Mouse (Mus musculus): ENCODE data around the gene Mfsd12. TPM values are rescaled to one million over a fixed set of nuclear protein-coding genes. Genes with fewer than 3 reads are reported as not detected.

The Mfsd12 gene
- polyA plus RNA-seq, 1 experiment from 2014 or later = 6.9 TPM

GRCm38 (mm10) chr10:81379809-81380378 is 22.6 kb downstream of the Mfsd12 start:
- DNase-seq (ENCODE audit: low spot score) (no peak), ATAC-seq (replicated peaks; ENCODE audit: low FRiP score, low TSS enrichment, low read depth) (no peak)
- no peak overlapping the region for H3K4me2 ChIP-seq (ENCODE audit: low read length)
- H3K27ac ChIP-seq (ENCODE audit: low read depth) = no peak overlapping the region
- H3K4me3 ChIP-seq (ENCODE audit: low read depth, low read length) = no peak overlapping the region
- H3K4me1 ChIP-seq (replicated peaks; ENCODE audit: control insufficient read depth, insufficient read depth, low read length) = peaks cover 16% of the 10 kb centered on the region
- H3K9me3 ChIP-seq (ENCODE audit: control insufficient read depth, low read length) = no peaks in the 10 kb centered on the region
- no peaks in the 10 kb centered on the region for H3K27me3 ChIP-seq (replicated peaks; ENCODE audit: control insufficient read depth, insufficient read depth, low read length)
- peaks cover 8% of the 10 kb centered on the region for H3K36me3 ChIP-seq (ENCODE audit: control insufficient read depth, insufficient read depth, low read length)
- WGBS = 86% methylated on average over 6 of the region's 6 CpGs
- no peak overlapping the region for H3K9ac ChIP-seq (ENCODE audit: low read length)

- ATAC-seq (replicated peaks; ENCODE audit: low FRiP score, low TSS enrichment, low read depth) = no peak
- H3K27me3 ChIP-seq (replicated peaks; ENCODE audit: control insufficient read depth, insufficient read depth, low read length) = no peaks in the 10 kb centered on the region
- H3K4me1 ChIP-seq (replicated peaks; ENCODE audit: control insufficient read depth, insufficient read depth, low read length) = peaks cover 16% of the 10 kb centered on the region
- H3K4me3 ChIP-seq (ENCODE audit: low read depth, low read length) = no peak overlapping the region
- no peak overlapping the region for H3K27ac ChIP-seq (ENCODE audit: low read depth)
- DNase-seq (ENCODE audit: low spot score) = peak; percentile 58
- no peaks in the 10 kb centered on the region for H3K9me3 ChIP-seq (ENCODE audit: control insufficient read depth, low read length)
- no peak overlapping the region for H3K9ac ChIP-seq (ENCODE audit: low read length)
- peaks cover 12% of the 10 kb centered on the region for H3K36me3 ChIP-seq (ENCODE audit: control insufficient read depth, insufficient read depth, low read length)
- 68% methylated on average over 5 of the region's 5 CpGs for WGBS
- H3K4me2 ChIP-seq (ENCODE audit: low read length) = no peak overlapping the region
Measured at GRCm38 (mm10) chr10:81382039-81382438, 24.7 kb downstream of the Mfsd12 start.

GRCm38 (mm10) chr10:81383802-81384604 is 26.7 kb downstream of the Mfsd12 start, which contains the start of the genes Dohh and Gm48551:
Gene Dohh (plus strand): TSS chr10:81384428.
Gene Gm48551 (plus strand): TSS chr10:81384466.
- H3K27ac ChIP-seq (ENCODE audit: low read depth) = peak within 1 kb of the TSS; percentile 85
- DNase-seq (ENCODE audit: low spot score) = peak; percentile 100
- peak within 1 kb of the TSS; percentile 96 for H3K4me2 ChIP-seq (ENCODE audit: low read length)
- no peaks in the 10 kb centered on the region for H3K27me3 ChIP-seq (replicated peaks; ENCODE audit: control insufficient read depth, insufficient read depth, low read length)
- H3K9me3 ChIP-seq (ENCODE audit: control insufficient read depth, low read length) = no peaks in the 10 kb centered on the region
- peak; percentile 91 for ATAC-seq (replicated peaks; ENCODE audit: low FRiP score, low TSS enrichment, low read depth)
- H3K4me1 ChIP-seq (replicated peaks; ENCODE audit: control insufficient read depth, insufficient read depth, low read length) = peaks cover 10% of the 10 kb centered on the region
- WGBS = 4% methylated on average over 51 of the region's 54 CpGs
- H3K36me3 ChIP-seq (ENCODE audit: control insufficient read depth, insufficient read depth, low read length) = peaks cover 32% of the 10 kb centered on the region
- H3K9ac ChIP-seq (ENCODE audit: low read length) = peak within 1 kb of the TSS; percentile 87
- peak within 1 kb of the TSS; percentile 97 for H3K4me3 ChIP-seq (ENCODE audit: low read depth, low read length)

GRCm38 (mm10) chr10:81384605-81384982 is 27.3 kb downstream of the Mfsd12 start:
- peak overlapping the region; percentile 96 for H3K4me2 ChIP-seq (ENCODE audit: low read length)
- DNase-seq (ENCODE audit: low spot score) = no peak
- no peaks in the 10 kb centered on the region for H3K27me3 ChIP-seq (replicated peaks; ENCODE audit: control insufficient read depth, insufficient read depth, low read length)
- H3K4me3 ChIP-seq (ENCODE audit: low read depth, low read length) = peak overlapping the region; percentile 97
- peak overlapping the region; percentile 85 for H3K27ac ChIP-seq (ENCODE audit: low read depth)
- H3K36me3 ChIP-seq (ENCODE audit: control insufficient read depth, insufficient read depth, low read length) = peaks cover 32% of the 10 kb centered on the region
- WGBS = under 1% methylated on average over 19 of the region's 19 CpGs
- H3K9ac ChIP-seq (ENCODE audit: low read length) = peak overlapping the region; percentile 87
- peaks cover 14% of the 10 kb centered on the region for H3K4me1 ChIP-seq (replicated peaks; ENCODE audit: control insufficient read depth, insufficient read depth, low read length)
- peak; percentile 12; the same call in 1 of the 2 replicates for ATAC-seq (replicated peaks; ENCODE audit: low FRiP score, low TSS enrichment, low read depth)
- no peaks in the 10 kb centered on the region for H3K9me3 ChIP-seq (ENCODE audit: control insufficient read depth, low read length)

- Histone ChIP-seq H3K9ac (ENCODE audit: low read length) (0 out of 2 replicates have a peak overlapping the region, but pooled peaks have one; percentile 87), H3K36me3 (ENCODE audit: control insufficient read depth, insufficient read depth, low read length) (peaks cover 32% of the 10 kb centered on the region), H3K9me3 (ENCODE audit: control insufficient read depth, low read length) (no peaks in the 10 kb centered on the region)
Measured at GRCm38 (mm10) chr10:81385603-81386306, 28.5 kb downstream of the Mfsd12 start.

GRCm38 (mm10) chr10:81387716-81388115 is 30.4 kb downstream of the Mfsd12 start:
- H3K9ac ChIP-seq (ENCODE audit: low read length) = no peak overlapping the region
- no peak for ATAC-seq (replicated peaks; ENCODE audit: low FRiP score, low TSS enrichment, low read depth)
- peaks cover 18% of the 10 kb centered on the region for H3K4me1 ChIP-seq (replicated peaks; ENCODE audit: control insufficient read depth, insufficient read depth, low read length)
- DNase-seq (ENCODE audit: low spot score) = no peak
- H3K27ac ChIP-seq (ENCODE audit: low read depth) = no peak overlapping the region
- H3K4me3 ChIP-seq (ENCODE audit: low read depth, low read length) = no peak overlapping the region
- H3K27me3 ChIP-seq (replicated peaks; ENCODE audit: control insufficient read depth, insufficient read depth, low read length) = no peaks in the 10 kb centered on the region
- no peak overlapping the region for H3K4me2 ChIP-seq (ENCODE audit: low read length)
- no peaks in the 10 kb centered on the region for H3K9me3 ChIP-seq (ENCODE audit: control insufficient read depth, low read length)
- H3K36me3 ChIP-seq (ENCODE audit: control insufficient read depth, insufficient read depth, low read length) = peaks cover 32% of the 10 kb centered on the region
- WGBS = 94% methylated on average over 20 of the region's 20 CpGs

More at GRCm38 (mm10) chr10:81385603-81386306, 28.5 kb downstream of the Mfsd12 start:
- WGBS = 70% methylated on average over 22 of the region's 22 CpGs
- ATAC-seq (replicated peaks; ENCODE audit: low FRiP score, low TSS enrichment, low read depth) (no peak), DNase-seq (ENCODE audit: low spot score) (no peak)
- H3K4me1 ChIP-seq (replicated peaks; ENCODE audit: control insufficient read depth, insufficient read depth, low read length) = peaks cover 14% of the 10 kb centered on the region
- H3K27ac ChIP-seq (ENCODE audit: low read depth) = no peak overlapping the region
- no peaks in the 10 kb centered on the region for H3K27me3 ChIP-seq (replicated peaks; ENCODE audit: control insufficient read depth, insufficient read depth, low read length)
- H3K4me3 ChIP-seq (ENCODE audit: low read depth, low read length) = 0 out of 2 replicates have a peak overlapping the region, but pooled peaks have one; percentile 97
- peak overlapping the region; percentile 96 for H3K4me2 ChIP-seq (ENCODE audit: low read length)

- no peaks in the 10 kb centered on the region for H3K9me3 ChIP-seq (ENCODE audit: control insufficient read depth, low read length)
- H3K27ac ChIP-seq (ENCODE audit: low read depth) = no peak within 1 kb of the TSS
- no peak for DNase-seq (ENCODE audit: low spot score)
- no peaks in the 10 kb centered on the region for H3K27me3 ChIP-seq (replicated peaks; ENCODE audit: control insufficient read depth, insufficient read depth, low read length)
- WGBS = 50% methylated on average over 5 of the region's 5 CpGs
- H3K4me3 ChIP-seq (ENCODE audit: low read depth, low read length) = no peak within 1 kb of the TSS
- no peak for ATAC-seq (replicated peaks; ENCODE audit: low FRiP score, low TSS enrichment, low read depth)
- H3K36me3 ChIP-seq (ENCODE audit: control insufficient read depth, insufficient read depth, low read length) = peaks cover 32% of the 10 kb centered on the region
- peaks cover 26% of the 10 kb centered on the region for H3K4me1 ChIP-seq (replicated peaks; ENCODE audit: control insufficient read depth, insufficient read depth, low read length)
- H3K9ac ChIP-seq (ENCODE audit: low read length) = no peak within 1 kb of the TSS
- H3K4me2 ChIP-seq (ENCODE audit: low read length) = no peak within 1 kb of the TSS
Measured at GRCm38 (mm10) chr10:81388505-81389055, 31.3 kb downstream of the Mfsd12 start, which contains the start of gene Gm48552. Gene Gm48552 (plus strand): TSS chr10:81389005.

- WGBS = 55% methylated on average over 3 of the region's 3 CpGs
- Histone ChIP-seq H3K9ac (ENCODE audit: low read length) (no peak overlapping the region), H3K27ac (ENCODE audit: low read depth) (no peak overlapping the region), H3K27me3 (replicated peaks; ENCODE audit: control insufficient read depth, insufficient read depth, low read length) (no peaks in the 10 kb centered on the region), H3K4me2 (ENCODE audit: low read length) (no peak overlapping the region), H3K4me3 (ENCODE audit: low read depth, low read length) (no peak overlapping the region), H3K36me3 (ENCODE audit: control insufficient read depth, insufficient read depth, low read length) (peaks cover 32% of the 10 kb centered on the region), H3K4me1 (replicated peaks; ENCODE audit: control insufficient read depth, insufficient read depth, low read length) (peaks cover 30% of the 10 kb centered on the region), H3K9me3 (ENCODE audit: control insufficient read depth, low read length) (no peaks in the 10 kb centered on the region)
- ATAC-seq (replicated peaks; ENCODE audit: low FRiP score, low TSS enrichment, low read depth) (no peak), DNase-seq (ENCODE audit: low spot score) (no peak)
Measured at GRCm38 (mm10) chr10:81389373-81389772, 32.1 kb downstream of the Mfsd12 start.

All from intestine, embryonic 14.5 days (tissue).